Mouse (Mus musculus): ENCODE data around the gene Uqcc3. TPM values are rescaled to one million over a fixed set of nuclear protein-coding genes. Genes with fewer than 3 reads are reported as not detected.
"Not testable (repeated sequence)": the region's sequence is repeated elsewhere in the genome, so short reads cannot be mapped to it uniquely, and the experiment has no call there.

Uqcc3 gene
- polyA plus RNA-seq, 1 experiment from 2014 or later: 66.5 TPM

GRCm38 (mm10) chr19:8870838-8871237 lies 9.9 kb downstream of the Uqcc3 start:
- peaks cover 13% of the 10 kb centered on the region for H3K4me1 ChIP-seq (replicated peaks)
- 65% methylated on average over 9 of the region's 9 CpGs for WGBS
- peaks cover 29% of the 10 kb centered on the region for H3K36me3 ChIP-seq
- peak overlapping the region; percentile 86 for H3K4me3 ChIP-seq (replicated peaks)
- peak overlapping the region; percentile 86 for H3K4me2 ChIP-seq (replicated peaks)
- peak; percentile 61 for ATAC-seq
- peak overlapping the region; percentile 75 for H3K27ac ChIP-seq
- no peaks in the 10 kb centered on the region for H3K9me3 ChIP-seq
- peak overlapping the region; percentile 93 for H3K9ac ChIP-seq (replicated peaks)
- no peaks in the 10 kb centered on the region for H3K27me3 ChIP-seq

GRCm38 (mm10) chr19:8870381-8870780 lies 10.3 kb downstream of the Uqcc3 start:
- WGBS: 63% methylated on average over 3 of the region's 3 CpGs
- not testable (repeated sequence) for ATAC-seq; H3K9ac ChIP-seq (replicated peaks); H3K9me3 ChIP-seq; H3K27ac ChIP-seq; H3K4me3 ChIP-seq (replicated peaks); H3K27me3 ChIP-seq
- H3K4me2 ChIP-seq (replicated peaks): 0 out of 2 replicates have a peak overlapping the region, but pooled peaks have one; percentile 86
- H3K4me1 ChIP-seq (replicated peaks): peaks cover 13% of the 10 kb centered on the region
- peaks cover 24% of the 10 kb centered on the region for H3K36me3 ChIP-seq

GRCm38 (mm10) chr19:8864265-8864664 lies 16.5 kb downstream of the Uqcc3 start:
- Histone ChIP-seq H3K27ac (no peak overlapping the region), H3K36me3 (no peaks in the 10 kb centered on the region), H3K4me2 (replicated peaks) (no peak overlapping the region), H3K4me1 (replicated peaks) (no peaks in the 10 kb centered on the region), H3K9me3 (no peaks in the 10 kb centered on the region), H3K9ac (replicated peaks) (no peak overlapping the region), H3K27me3 (no peaks in the 10 kb centered on the region), H3K4me3 (replicated peaks) (no peak overlapping the region)
- WGBS: 84% methylated on average over 6 of the region's 6 CpGs
- ATAC-seq: no peak

- 0 out of 2 replicates have a peak, but pooled peaks have one; percentile 24 for ATAC-seq
- no peak overlapping the region for H3K4me2 ChIP-seq (replicated peaks)
- no peaks in the 10 kb centered on the region for H3K36me3 ChIP-seq
- H3K4me3 ChIP-seq (replicated peaks): no peak overlapping the region
- 21% methylated on average over 1 of the region's 1 CpGs for WGBS
- no peak overlapping the region for H3K27ac ChIP-seq
- H3K4me1 ChIP-seq (replicated peaks): no peaks in the 10 kb centered on the region
- no peak overlapping the region for H3K9ac ChIP-seq (replicated peaks)
- no peaks in the 10 kb centered on the region for H3K27me3 ChIP-seq
- H3K9me3 ChIP-seq: no peaks in the 10 kb centered on the region
These were observed 21.7 kb downstream of the Uqcc3 start for GRCm38 (mm10) chr19:8859018-8859417.

GRCm38 (mm10) chr19:8857689-8858088 lies 23.0 kb downstream of the Uqcc3 start:
- 48% methylated on average over 4 of the region's 4 CpGs for WGBS
- Histone ChIP-seq H3K27me3 (no peaks in the 10 kb centered on the region), H3K27ac (no peak overlapping the region), H3K9ac (replicated peaks) (no peak overlapping the region), H3K9me3 (no peaks in the 10 kb centered on the region), H3K36me3 (no peaks in the 10 kb centered on the region), H3K4me2 (replicated peaks) (no peak overlapping the region), H3K4me1 (replicated peaks) (no peaks in the 10 kb centered on the region), H3K4me3 (replicated peaks) (no peak overlapping the region)
- ATAC-seq: no peak

- H3K27ac ChIP-seq: no peak overlapping the region
- H3K9me3 ChIP-seq: no peaks in the 10 kb centered on the region
- no peak overlapping the region for H3K4me3 ChIP-seq (replicated peaks)
- no peaks in the 10 kb centered on the region for H3K27me3 ChIP-seq
- no peak overlapping the region for H3K9ac ChIP-seq (replicated peaks)
- 84% methylated on average over 3 of the region's 3 CpGs for whole genome bisulfite sequencing
- peaks cover 14% of the 10 kb centered on the region for H3K36me3 ChIP-seq
- no peaks in the 10 kb centered on the region for H3K4me1 ChIP-seq (replicated peaks)
- ATAC-seq: no peak
- no peak overlapping the region for H3K4me2 ChIP-seq (replicated peaks)
These were observed 27.6 kb downstream of the Uqcc3 start for GRCm38 (mm10) chr19:8853117-8853516.

GRCm38 (mm10) chr19:8852236-8852928 lies 28.3 kb downstream of the Uqcc3 start:
- Histone ChIP-seq H3K4me1 (replicated peaks) (no peaks in the 10 kb centered on the region), H3K27me3 (no peaks in the 10 kb centered on the region), H3K9ac (replicated peaks) (no peak overlapping the region), H3K27ac (no peak overlapping the region), H3K9me3 (no peaks in the 10 kb centered on the region), H3K4me3 (replicated peaks) (no peak overlapping the region), H3K36me3 (peaks cover 21% of the 10 kb centered on the region), H3K4me2 (replicated peaks) (no peak overlapping the region)
- no peak for ATAC-seq
- 68% methylated on average over 10 of the region's 10 CpGs for WGBS

GRCm38 (mm10) chr19:8851639-8852038 lies 29.1 kb downstream of the Uqcc3 start:
- H3K27me3 ChIP-seq: no peaks in the 10 kb centered on the region
- no peak overlapping the region for H3K4me2 ChIP-seq (replicated peaks)
- no peaks in the 10 kb centered on the region for H3K9me3 ChIP-seq
- H3K9ac ChIP-seq (replicated peaks): no peak overlapping the region
- no peak for ATAC-seq
- no peak overlapping the region for H3K4me3 ChIP-seq (replicated peaks)
- WGBS: 47% methylated on average over 7 of the region's 7 CpGs
- H3K27ac ChIP-seq: no peak overlapping the region
- H3K4me1 ChIP-seq (replicated peaks): no peaks in the 10 kb centered on the region
- peaks cover 28% of the 10 kb centered on the region for H3K36me3 ChIP-seq

- Histone ChIP-seq H3K4me2 (replicated peaks) (no peak within 1 kb of the TSS), H3K36me3 (peaks cover 38% of the 10 kb centered on the region), H3K27me3 (no peaks in the 10 kb centered on the region), H3K4me1 (replicated peaks) (no peaks in the 10 kb centered on the region), H3K4me3 (replicated peaks) (no peak within 1 kb of the TSS), H3K9me3 (no peaks in the 10 kb centered on the region), H3K27ac (no peak within 1 kb of the TSS), H3K9ac (replicated peaks) (no peak within 1 kb of the TSS; the same call in 1 of the 2 replicates)
- 0 out of 2 replicates have a peak, but pooled peaks have one; percentile 20 for ATAC-seq
- 40% methylated on average over 7 of the region's 7 CpGs for WGBS
These were observed 30.3 kb downstream of the Uqcc3 start, which contains the start of gene Lrrn4cl for GRCm38 (mm10) chr19:8850402-8850901. Gene Lrrn4cl, plus strand, starts transcription at chr19:8850768.

GRCm38 (mm10) chr19:8848356-8848755 lies 32.4 kb downstream of the Uqcc3 start:
- no peak overlapping the region for H3K9ac ChIP-seq (replicated peaks)
- peaks cover 38% of the 10 kb centered on the region for H3K36me3 ChIP-seq
- 81% methylated on average over 5 of the region's 5 CpGs for WGBS
- no peak for ATAC-seq
- no peak overlapping the region for H3K4me3 ChIP-seq (replicated peaks)
- no peaks in the 10 kb centered on the region for H3K9me3 ChIP-seq
- no peaks in the 10 kb centered on the region for H3K27me3 ChIP-seq
- H3K4me1 ChIP-seq (replicated peaks): no peaks in the 10 kb centered on the region
- H3K27ac ChIP-seq: no peak overlapping the region
- H3K4me2 ChIP-seq (replicated peaks): no peak overlapping the region

- Histone ChIP-seq H3K9ac (replicated peaks) (no peak overlapping the region), H3K9me3 (no peaks in the 10 kb centered on the region), H3K4me2 (replicated peaks) (no peak overlapping the region), H3K4me1 (replicated peaks) (peaks cover 23% of the 10 kb centered on the region), H3K36me3 (peaks cover 56% of the 10 kb centered on the region), H3K27ac (no peak overlapping the region; the same call in 1 of the 2 replicates), H3K27me3 (no peaks in the 10 kb centered on the region), H3K4me3 (replicated peaks) (no peak overlapping the region)
- no peak for ATAC-seq
- 60% methylated on average over 5 of the region's 5 CpGs for WGBS
These were observed 36.2 kb downstream of the Uqcc3 start for GRCm38 (mm10) chr19:8844371-8845129.

- no peak overlapping the region for H3K4me2 ChIP-seq (replicated peaks)
- peaks cover 36% of the 10 kb centered on the region for H3K4me1 ChIP-seq (replicated peaks)
- H3K4me3 ChIP-seq (replicated peaks): no peak overlapping the region
- H3K36me3 ChIP-seq: peaks cover 40% of the 10 kb centered on the region
- no peak overlapping the region for H3K9ac ChIP-seq (replicated peaks)
- ATAC-seq: no peak
- no peak overlapping the region for H3K27ac ChIP-seq
- no peaks in the 10 kb centered on the region for H3K27me3 ChIP-seq
- no peaks in the 10 kb centered on the region for H3K9me3 ChIP-seq
- WGBS: 86% methylated on average over 6 of the region's 6 CpGs
These were observed 37.8 kb downstream of the Uqcc3 start for GRCm38 (mm10) chr19:8842961-8843360.

Measured in midbrain, embryonic 13.5 days (tissue).